Mouse (Mus musculus): ENCODE results near the gene Rem2. TPM values are rescaled to one million over a fixed set of nuclear protein-coding genes. Genes with fewer than 3 reads are reported as not detected.

The Rem2 gene
- polyA plus RNA-seq (2015; fragmentation: Nextera tagmentation; extraction: Ambion mirVana), result 2.1 and 3.6 TPM in 2 replicates

- Histone ChIP-seq H3K27me3 (peaks cover 43% of the 10 kb centered on the region), H3K36me3 (peaks cover 6% of the 10 kb centered on the region), H3K4me3 (peak within 1 kb of the TSS; percentile 52), H3K9me3 (no peaks in the 10 kb centered on the region), H3K4me2 (peak within 1 kb of the TSS; percentile 93), H3K9ac (peak within 1 kb of the TSS; percentile 75), H3K27ac (no peak within 1 kb of the TSS), H3K4me1 (peaks cover 27% of the 10 kb centered on the region)
- peak; percentile 53 for ATAC-seq (ENCODE audit: insufficient number of reproducible peaks, insufficient read depth, low FRiP score, low TSS enrichment, low read depth)
- under 1% methylated on average over 23 of the region's 23 CpGs for WGBS
These were observed at the start of gene Rem2 for GRCm38 (mm10) chr14:54475941-54476844. Gene Rem2 (plus strand): TSS chr14:54476100.

GRCm38 (mm10) chr14:54426689-54427398, 49.1 kb upstream of the Rem2 start, which contains the start of gene Mrpl52:
Gene Mrpl52 (plus strand): TSS chr14:54426909.
- ATAC-seq (ENCODE audit: insufficient number of reproducible peaks, insufficient read depth, low FRiP score, low TSS enrichment, low read depth), result peak; percentile 70

DNA sequence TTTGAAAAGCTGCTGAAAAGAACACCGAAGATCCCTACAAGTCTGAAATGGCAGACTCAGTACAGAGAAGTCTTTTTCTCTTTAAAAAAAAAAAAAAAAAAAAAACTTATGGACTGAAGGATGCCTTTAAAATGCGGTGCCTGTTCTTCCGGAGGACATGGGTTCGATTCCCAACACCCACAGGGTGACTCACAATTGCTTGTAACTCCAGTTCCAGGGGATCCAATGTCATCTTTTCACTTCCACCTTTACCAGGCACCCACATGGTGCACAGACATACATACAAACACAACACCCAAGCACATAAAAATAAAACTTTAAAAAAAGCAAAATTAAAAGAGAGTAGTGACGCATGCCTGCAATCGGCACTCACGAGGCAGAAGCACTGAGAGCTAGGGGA, 48.2 kb upstream of the Rem2 start:
- H3K4me3 ChIP-seq, result peak overlapping the region; percentile 88
- H3K9me3 ChIP-seq, result 0 out of 2 replicates have a peak, but pooled peaks cover 3% of the 10 kb centered on the region
- WGBS, result 88% methylated on average over 7 of the region's 7 CpGs
- no peak for ATAC-seq (ENCODE audit: insufficient number of reproducible peaks, insufficient read depth, low FRiP score, low TSS enrichment, low read depth)
- H3K27ac ChIP-seq, result no peak overlapping the region
- peaks cover 19% of the 10 kb centered on the region for H3K4me1 ChIP-seq
- peaks cover 9% of the 10 kb centered on the region for H3K36me3 ChIP-seq
- peak overlapping the region; percentile 62 for H3K4me2 ChIP-seq
- no peaks in the 10 kb centered on the region for H3K27me3 ChIP-seq
- H3K9ac ChIP-seq, result no peak overlapping the region

More at GRCm38 (mm10) chr14:54426689-54427398, 49.1 kb upstream of the Rem2 start, which contains the start of gene Mrpl52:
- under 1% methylated on average over 48 of the region's 48 CpGs for WGBS
- Histone ChIP-seq H3K27ac (peak within 1 kb of the TSS; percentile 90), H3K4me3 (peak within 1 kb of the TSS; percentile 88), H3K9ac (peak within 1 kb of the TSS; percentile 88), H3K27me3 (no peaks in the 10 kb centered on the region), H3K4me1 (peaks cover 19% of the 10 kb centered on the region), H3K4me2 (peak within 1 kb of the TSS; percentile 62), H3K9me3 (0 out of 2 replicates have a peak, but pooled peaks cover 3% of the 10 kb centered on the region), H3K36me3 (peaks cover 9% of the 10 kb centered on the region)

DNA sequence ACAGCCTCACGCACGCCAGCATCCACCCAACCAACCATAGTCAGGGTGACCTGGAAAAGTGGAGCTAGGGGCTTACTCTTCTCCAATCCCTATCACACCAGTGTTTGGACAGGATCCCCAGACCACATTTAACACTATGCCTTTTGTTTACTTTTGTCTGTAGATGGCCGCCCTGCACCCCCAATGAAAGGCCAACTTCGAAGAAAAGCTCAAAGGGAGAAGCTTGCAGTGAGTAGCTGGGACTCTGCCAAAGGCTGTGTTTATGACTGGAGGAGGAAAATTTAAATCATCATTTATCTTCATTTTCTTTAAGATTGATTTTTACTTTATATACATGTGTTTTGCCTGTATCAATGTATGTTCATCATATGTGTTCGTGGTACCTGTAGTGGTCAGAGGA, 47.5 kb upstream of the Rem2 start:
- H3K27ac ChIP-seq, result no peak overlapping the region
- H3K4me1 ChIP-seq, result peaks cover 24% of the 10 kb centered on the region
- H3K9ac ChIP-seq, result no peak overlapping the region
- WGBS, result 92% methylated on average over 5 of the region's 5 CpGs
- no peaks in the 10 kb centered on the region for H3K27me3 ChIP-seq
- H3K4me2 ChIP-seq, result no peak overlapping the region
- H3K4me3 ChIP-seq, result no peak overlapping the region
- H3K36me3 ChIP-seq, result peaks cover 9% of the 10 kb centered on the region
- H3K9me3 ChIP-seq, result 0 out of 2 replicates have a peak, but pooled peaks cover under 1% of the 10 kb centered on the region
- no peak for ATAC-seq (ENCODE audit: insufficient number of reproducible peaks, insufficient read depth, low FRiP score, low TSS enrichment, low read depth)

GRCm38 (mm10) chr14:54429332-54430093, 46.4 kb upstream of the Rem2 start:
- 62% methylated on average over 7 of the region's 7 CpGs for WGBS
- Histone ChIP-seq H3K9me3 (no peaks in the 10 kb centered on the region), H3K4me3 (peak overlapping the region; percentile 89; the same call in 1 of the 2 replicates), H3K36me3 (peaks cover 9% of the 10 kb centered on the region), H3K9ac (peak overlapping the region; percentile 100), H3K4me1 (peaks cover 35% of the 10 kb centered on the region), H3K4me2 (peak overlapping the region; percentile 92), H3K27ac (peak overlapping the region; percentile 100), H3K27me3 (no peaks in the 10 kb centered on the region)
- no peak for ATAC-seq (ENCODE audit: insufficient number of reproducible peaks, insufficient read depth, low FRiP score, low TSS enrichment, low read depth)

- WGBS, result 6% methylated on average over 18 of the region's 18 CpGs
- H3K4me1 ChIP-seq, result peaks cover 44% of the 10 kb centered on the region
These were observed 45.3 kb upstream of the Rem2 start for GRCm38 (mm10) chr14:54430406-54431145.

GRCm38 (mm10) chr14:54431334-54432077, 44.4 kb upstream of the Rem2 start, which contains the start of gene Mmp14:
Gene Mmp14 (plus strand): TSS chr14:54431612.
- Histone ChIP-seq H3K9ac (peak within 1 kb of the TSS; percentile 100), H3K27me3 (no peaks in the 10 kb centered on the region), H3K4me1 (peaks cover 44% of the 10 kb centered on the region), H3K36me3 (peaks cover 24% of the 10 kb centered on the region), H3K4me2 (peak within 1 kb of the TSS; percentile 92), H3K27ac (peak within 1 kb of the TSS; percentile 100), H3K4me3 (peak within 1 kb of the TSS; percentile 89), H3K9me3 (no peaks in the 10 kb centered on the region)
- peak; percentile 62; the same call in 1 of the 2 replicates for ATAC-seq (ENCODE audit: insufficient number of reproducible peaks, insufficient read depth, low FRiP score, low TSS enrichment, low read depth)
- under 1% methylated on average over 45 of the region's 49 CpGs for WGBS

More at GRCm38 (mm10) chr14:54430406-54431145, 45.3 kb upstream of the Rem2 start:
- H3K27me3 ChIP-seq, result no peaks in the 10 kb centered on the region
- peaks cover 15% of the 10 kb centered on the region for H3K36me3 ChIP-seq
- peak overlapping the region; percentile 100 for H3K27ac ChIP-seq
- peak overlapping the region; percentile 100 for H3K9ac ChIP-seq
- no peak for ATAC-seq (ENCODE audit: insufficient number of reproducible peaks, insufficient read depth, low FRiP score, low TSS enrichment, low read depth)
- H3K4me2 ChIP-seq, result peak overlapping the region; percentile 92
- H3K4me3 ChIP-seq, result peak overlapping the region; percentile 89
- no peaks in the 10 kb centered on the region for H3K9me3 ChIP-seq

DNA sequence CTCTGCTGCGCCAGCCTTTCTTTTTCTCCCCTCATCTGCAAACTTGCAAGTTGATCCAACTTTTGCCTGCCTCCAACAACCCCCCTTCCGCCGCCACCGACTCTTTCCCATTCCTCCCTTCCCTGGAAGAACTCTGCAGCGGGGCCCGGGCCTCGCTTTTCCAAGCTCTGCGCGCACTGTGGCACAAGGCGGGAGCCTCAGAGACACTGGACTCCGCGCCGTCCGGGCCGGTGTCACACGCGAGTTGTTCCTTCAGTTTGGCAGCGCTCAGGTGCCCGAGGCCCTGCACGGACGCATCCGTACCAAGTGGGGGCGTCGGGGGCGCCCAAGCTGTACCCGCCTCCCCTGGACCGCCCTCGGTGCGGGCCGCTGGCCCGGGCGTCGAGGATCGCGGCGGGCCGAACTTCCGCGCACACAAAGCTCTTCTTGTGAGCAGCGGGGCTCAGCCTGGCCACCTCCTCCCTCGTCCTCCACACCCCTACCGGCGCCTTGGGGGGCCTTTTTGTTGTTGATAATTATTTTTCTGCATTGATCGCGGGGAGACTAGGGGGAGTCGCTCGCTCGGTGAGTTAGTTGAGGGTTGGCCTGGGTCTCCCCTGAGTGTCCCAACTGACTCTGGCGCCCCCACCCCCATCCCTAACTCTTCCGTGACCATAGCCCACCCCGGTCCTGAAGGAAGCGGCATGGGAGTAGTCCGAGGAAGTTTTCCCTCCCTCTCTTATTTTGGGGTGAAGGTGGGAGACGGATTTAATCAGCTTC, 43.6 kb upstream of the Rem2 start:
- Histone ChIP-seq H3K27me3 (no peaks in the 10 kb centered on the region), H3K27ac (peak overlapping the region; percentile 100), H3K4me1 (peaks cover 44% of the 10 kb centered on the region), H3K9ac (peak overlapping the region; percentile 100), H3K4me2 (peak overlapping the region; percentile 92), H3K36me3 (peaks cover 32% of the 10 kb centered on the region), H3K4me3 (peak overlapping the region; percentile 89), H3K9me3 (no peaks in the 10 kb centered on the region)
- 2% methylated on average over 54 of the region's 54 CpGs for WGBS
- ATAC-seq (ENCODE audit: insufficient number of reproducible peaks, insufficient read depth, low FRiP score, low TSS enrichment, low read depth), result peak; percentile 39
